In the genomic region with DNA sequence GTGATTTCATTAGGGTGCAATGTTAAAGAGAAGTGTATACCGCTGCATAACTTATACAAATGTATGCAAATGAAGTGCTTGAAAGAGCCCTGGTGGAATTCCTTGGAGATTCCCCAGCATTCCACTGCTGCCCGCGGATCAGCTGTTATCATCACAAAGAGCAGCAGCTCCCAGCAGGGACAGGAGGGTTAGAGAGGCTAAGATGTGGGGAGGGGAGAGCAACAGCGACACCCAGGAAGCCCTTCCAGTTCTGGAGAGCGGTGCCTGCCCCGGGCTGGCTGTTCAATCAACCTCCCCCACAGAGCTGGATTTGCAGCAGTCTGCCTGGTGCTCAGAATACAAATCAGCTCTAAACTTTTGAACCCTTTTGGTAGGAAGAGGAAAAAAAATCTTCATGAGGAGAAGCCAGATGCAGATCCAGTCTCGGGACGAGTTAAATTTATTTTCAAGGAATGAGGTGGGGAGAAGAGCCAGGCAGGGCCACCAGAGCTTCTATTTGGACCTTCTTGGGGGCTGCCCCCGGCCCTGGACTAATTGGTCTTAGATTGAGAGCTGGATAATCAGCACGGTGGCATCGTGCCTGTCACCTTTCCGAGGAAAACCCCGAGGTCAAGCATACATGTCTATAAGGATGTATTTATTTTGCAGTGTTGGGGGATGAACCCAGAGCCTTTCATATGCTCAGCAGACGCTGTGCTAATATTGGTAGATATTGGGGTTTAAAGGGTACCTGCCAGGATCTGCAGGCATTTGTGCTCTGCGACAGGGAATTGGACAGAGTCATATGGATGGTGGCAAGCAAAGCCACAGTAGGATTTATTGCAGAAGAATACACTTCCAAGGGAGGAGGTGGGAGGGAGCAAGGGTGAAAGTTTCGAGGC, we compare ENCODE assay signal across 8 mouse cellular contexts.
DNase-seq lines count a peak whose midpoint lies in the region; ATAC-seq and TF ChIP-seq lines count a peak whose summit lies in the region.

No protein-coding gene starts in this region.

- peak; percentile 84 for ATAC-seq in lung, embryonic 14.5 days (ENCODE audit: insufficient read depth)
- no peak for ATAC-seq in lung, postnatal 0 days
- ATAC-seq in embryonic facial prominence, embryonic 11.5 days (replicated peaks; ENCODE audit: insufficient number of reproducible peaks, low FRiP score, low TSS enrichment, low read depth): peak; percentile 79
- peak; percentile 89 for ATAC-seq in hindbrain, embryonic 16.5 days

- TF ChIP-seq CTCF in lung, embryonic 14.5 days (IDR thresholded peaks at IDR 0.05; ENCODE audit: low read depth): peak; percentile 27
- TF ChIP-seq CTCF in lung, postnatal 0 days (IDR thresholded peaks at IDR 0.05): no peak

- no peak overlapping the region for H3K9ac ChIP-seq in lung, embryonic 14.5 days
- H3K9ac ChIP-seq in lung, postnatal 0 days (replicated peaks; ENCODE audit: low read depth): no peak overlapping the region
- H3K9ac ChIP-seq in embryonic facial prominence, embryonic 11.5 days (replicated peaks; ENCODE audit: low read length): no peak overlapping the region
- peak overlapping the region; percentile 9; the same call in 1 of the 2 replicates for H3K9ac ChIP-seq in hindbrain, embryonic 16.5 days (ENCODE audit: low read depth, low read length)

- peak; percentile 59 for DNase-seq in lung, embryonic 14.5 days
- DNase-seq in lung, postnatal 0 days (ENCODE audit: low spot score): no peak
- DNase-seq in embryonic facial prominence, embryonic 11.5 days (ENCODE audit: low spot score): peak; percentile 55
- DNase-seq in left cerebral cortex, adult 8-10 months (ENCODE audit: low spot score in 2 of 2): peak; percentile 41 to 58
- peak; percentile 11 for DNase-seq in ovary, adult 18-20 months (ENCODE audit: low spot score)
- no peak for DNase-seq in spleen, postnatal 36 days (ENCODE audit: low spot score in 2 of 2)
- DNase-seq in natural killer cell, adult 2 months (ENCODE audit: low spot score in 2 of 2): no peak

- no peaks in the 10 kb centered on the region for H3K9me3 ChIP-seq in lung, embryonic 14.5 days (ENCODE audit: low read depth, low read length)
- no peaks in the 10 kb centered on the region for H3K9me3 ChIP-seq in lung, postnatal 0 days (ENCODE audit: low read length)
- no peaks in the 10 kb centered on the region for H3K9me3 ChIP-seq in embryonic facial prominence, embryonic 11.5 days (replicated peaks; ENCODE audit: control insufficient read depth, low read length)
- no peaks in the 10 kb centered on the region for H3K9me3 ChIP-seq in hindbrain, embryonic 16.5 days (ENCODE audit: control insufficient read depth, low read length)

- peak overlapping the region; percentile 4; the same call in 1 of the 2 replicates for H3K4me2 ChIP-seq in lung, embryonic 14.5 days
- no peak overlapping the region for H3K4me2 ChIP-seq in lung, postnatal 0 days (replicated peaks; ENCODE audit: low read depth, low read length)
- H3K4me2 ChIP-seq in embryonic facial prominence, embryonic 11.5 days (ENCODE audit: low read depth, low read length): no peak overlapping the region
- H3K4me2 ChIP-seq in hindbrain, embryonic 16.5 days (ENCODE audit: low read length): peak overlapping the region; percentile 28

- peaks cover 5% of the 10 kb centered on the region; the same call in 1 of the 2 replicates for H3K4me1 ChIP-seq in lung, embryonic 14.5 days (ENCODE audit: insufficient read depth)
- no peaks in the 10 kb centered on the region for H3K4me1 ChIP-seq in lung, postnatal 0 days (ENCODE audit: insufficient read depth, low read depth, low read length)
- peaks cover 4% of the 10 kb centered on the region; the same call in 1 of the 2 replicates for H3K4me1 ChIP-seq in embryonic facial prominence, embryonic 11.5 days (ENCODE audit: control insufficient read depth, insufficient read depth, low read length)
- peaks cover 14% of the 10 kb centered on the region for H3K4me1 ChIP-seq in hindbrain, embryonic 16.5 days (ENCODE audit: control insufficient read depth, insufficient read depth, low read depth, low read length)

- no peak overlapping the region for H3K27ac ChIP-seq in lung, embryonic 14.5 days (ENCODE audit: low read depth)
- no peak overlapping the region for H3K27ac ChIP-seq in lung, postnatal 0 days (ENCODE audit: low read length)
- H3K27ac ChIP-seq in embryonic facial prominence, embryonic 11.5 days (replicated peaks; ENCODE audit: low read depth, low read length): no peak overlapping the region
- peak overlapping the region; percentile 62 for H3K27ac ChIP-seq in hindbrain, embryonic 16.5 days (ENCODE audit: low read depth, low read length)

- no peaks in the 10 kb centered on the region for H3K36me3 ChIP-seq in lung, embryonic 14.5 days (ENCODE audit: insufficient read depth)
- no peaks in the 10 kb centered on the region for H3K36me3 ChIP-seq in lung, postnatal 0 days (ENCODE audit: insufficient read depth, low read length)
- no peaks in the 10 kb centered on the region for H3K36me3 ChIP-seq in embryonic facial prominence, embryonic 11.5 days (replicated peaks; ENCODE audit: control insufficient read depth, insufficient read depth, low read depth, low read length)
- no peaks in the 10 kb centered on the region for H3K36me3 ChIP-seq in hindbrain, embryonic 16.5 days (ENCODE audit: control insufficient read depth, insufficient read depth, low read length)

- no peaks in the 10 kb centered on the region for H3K27me3 ChIP-seq in lung, embryonic 14.5 days (ENCODE audit: insufficient read depth, low read length)
- no peaks in the 10 kb centered on the region for H3K27me3 ChIP-seq in lung, postnatal 0 days (replicated peaks; ENCODE audit: insufficient read depth, low read length)
- H3K27me3 ChIP-seq in embryonic facial prominence, embryonic 11.5 days (ENCODE audit: control insufficient read depth, insufficient read depth, low read length): no peaks in the 10 kb centered on the region
- H3K27me3 ChIP-seq in hindbrain, embryonic 16.5 days (replicated peaks; ENCODE audit: control insufficient read depth, insufficient read depth, low read length): no peaks in the 10 kb centered on the region

- 10% methylated on average over 16 of the region's 16 CpGs for WGBS in lung, embryonic 14.5 days
- WGBS in lung, postnatal 0 days: 8% methylated on average over 16 of the region's 16 CpGs
- 9% methylated on average over 16 of the region's 16 CpGs for WGBS in embryonic facial prominence, embryonic 11.5 days
- 3% methylated on average over 16 of the region's 16 CpGs for WGBS in hindbrain, embryonic 16.5 days

- no peak overlapping the region for H3K4me3 ChIP-seq in lung, embryonic 14.5 days (ENCODE audit: low read depth, low read length)
- H3K4me3 ChIP-seq in lung, postnatal 0 days (ENCODE audit: low read depth, low read length): no peak overlapping the region
- no peak overlapping the region for H3K4me3 ChIP-seq in embryonic facial prominence, embryonic 11.5 days (ENCODE audit: low read depth, low read length)
- no peak overlapping the region for H3K4me3 ChIP-seq in hindbrain, embryonic 16.5 days (ENCODE audit: low read length)

- no peak for TF ChIP-seq EP300 in lung, postnatal 0 days (IDR thresholded peaks at IDR 0.05)

Comparison
In these comparisons a context has a peak if more than half of its experiments do, and no peak if none do; other contexts are left out.
1. DNase-seq: peak in lung, embryonic 14.5 days (single experiment), embryonic facial prominence, embryonic 11.5 days (single experiment), left cerebral cortex, adult 8-10 months (2 of 2) and ovary, adult 18-20 months (single experiment); none in lung, postnatal 0 days (single experiment), spleen, postnatal 36 days (0 of 2) and natural killer cell, adult 2 months (0 of 2).
2. H3K4me2 ChIP-seq: peak in lung, embryonic 14.5 days (single experiment) and hindbrain, embryonic 16.5 days (single experiment); none in lung, postnatal 0 days (single experiment) and embryonic facial prominence, embryonic 11.5 days (single experiment).